Mouse (Mus musculus) neural tube, embryonic 10.5 days (tissue): ENCODE results near the gene Idi2.
"Not testable (repeated sequence)": the region's sequence is repeated elsewhere in the genome, so short reads cannot be mapped to it uniquely, and the experiment has no call there.

Source experiments
- DNase-seq: peaks from one replicate; pipeline ENCODE4 v3.0.0-alpha.2; 2017; ENCODE audit warnings: low spot score; ENCODE audit errors: extremely low spot score

The Idi2 gene

DNA sequence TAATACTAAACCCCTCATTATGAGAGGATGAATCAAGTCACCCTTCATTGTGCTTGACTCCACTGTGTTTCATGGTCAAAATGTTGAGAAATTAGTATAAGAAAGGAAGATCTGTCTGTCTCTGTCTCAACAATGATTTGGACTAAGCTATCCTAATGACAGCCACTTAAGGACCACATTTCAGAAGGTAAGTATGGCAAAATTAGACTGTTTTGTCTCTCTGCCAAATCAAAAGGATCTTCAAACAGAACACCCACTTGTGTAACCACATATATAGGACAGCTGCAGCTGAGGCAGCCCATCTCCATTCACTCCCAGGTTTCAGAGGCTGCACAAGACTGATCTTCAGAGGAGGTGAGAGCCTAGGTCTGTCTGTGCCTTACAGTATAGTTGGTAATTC, at the start of gene Idi2:
TSS of gene Idi2 (plus strand) at position 301 of the 400 bp plus-strand sequence.
- DNase-seq = not testable (repeated sequence)

DNA sequence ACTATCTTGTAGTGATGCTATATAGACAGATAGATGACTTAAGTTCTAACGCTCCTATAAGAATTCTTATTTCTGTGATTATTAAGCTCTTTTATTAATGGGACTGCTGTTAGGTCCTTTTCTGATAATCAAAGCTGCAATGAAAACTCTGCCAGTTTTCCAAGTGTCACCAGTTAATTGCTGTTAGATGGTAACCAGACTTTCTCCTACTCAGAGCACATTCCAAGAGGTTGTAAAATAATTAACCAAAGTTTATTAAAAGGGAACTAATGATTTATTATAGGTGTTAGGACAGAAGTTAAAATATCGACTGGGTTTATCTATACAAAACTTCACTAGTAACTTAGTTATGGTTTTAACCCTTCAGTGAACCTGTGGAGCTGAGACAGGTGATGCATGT, 46.7 kb upstream of the Idi2 start:
- DNase-seq = not testable (repeated sequence)

DNA sequence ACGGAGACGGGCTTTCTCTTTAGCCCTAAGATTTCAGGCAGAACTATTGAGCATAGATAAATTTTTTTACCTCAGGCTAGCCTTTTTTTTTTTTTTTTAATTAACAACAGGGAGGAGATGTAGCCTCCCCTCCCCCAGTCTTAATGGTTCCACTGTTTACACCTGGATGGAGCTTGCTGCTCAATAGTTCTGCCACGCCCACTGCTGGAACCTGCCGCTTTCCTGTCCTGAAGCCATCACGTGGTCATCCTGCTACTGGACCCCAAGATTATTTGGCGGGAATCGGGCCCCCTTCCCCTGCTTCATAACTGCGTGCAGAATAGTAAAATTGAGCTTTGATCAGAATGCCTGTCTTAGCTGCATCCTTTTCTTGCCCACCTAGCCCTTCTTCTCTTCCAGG, 38.8 kb upstream of the Idi2 start:
- DNase-seq = not testable (repeated sequence)

DNA sequence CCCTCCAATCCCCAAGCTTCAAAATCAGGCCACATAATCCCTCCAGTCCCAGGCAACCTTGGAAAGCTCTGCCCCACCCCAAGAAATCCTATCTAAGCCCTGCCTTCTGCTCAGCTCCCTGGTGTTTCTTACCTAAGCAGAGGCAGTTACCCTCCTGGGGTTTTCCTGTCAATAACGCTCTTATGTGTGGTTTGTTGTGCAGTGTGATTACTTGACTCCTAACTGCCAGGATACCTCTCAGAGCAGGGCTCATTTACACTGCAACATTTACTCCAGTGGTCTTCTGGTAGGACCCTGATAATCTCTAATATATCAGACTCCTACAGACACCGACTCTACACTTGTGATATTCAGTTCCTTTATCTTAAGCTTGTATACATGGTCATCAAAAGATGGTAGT, 19.2 kb upstream of the Idi2 start:
- no peak for DNase-seq

DNA sequence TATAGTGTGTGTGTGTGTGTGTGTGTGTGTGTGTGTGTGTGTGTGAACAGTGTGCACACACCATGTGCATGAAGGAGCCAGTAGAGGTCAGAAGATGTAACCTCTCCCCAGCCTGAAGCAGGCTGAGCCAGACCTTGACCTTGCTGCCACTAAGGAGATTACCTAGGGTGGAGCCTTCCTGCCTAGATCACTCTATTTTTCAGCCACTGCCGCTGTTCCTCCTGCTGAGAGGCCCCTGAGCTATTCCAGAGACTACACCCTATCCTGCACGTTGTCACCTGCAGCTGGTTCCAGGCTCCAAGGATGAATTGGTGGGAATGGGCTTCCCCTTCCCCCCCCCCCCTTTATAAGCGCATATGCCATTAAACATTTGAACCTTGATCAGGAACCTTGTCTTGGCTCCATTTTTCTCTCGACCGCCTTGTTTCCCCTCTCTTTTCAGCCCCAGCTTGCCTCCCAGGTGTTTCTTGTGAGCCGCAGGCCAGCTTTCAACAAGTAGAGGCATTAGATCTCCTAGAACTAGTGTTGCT, 15.0 kb upstream of the Idi2 start:
- DNase-seq = not testable (repeated sequence)

DNA sequence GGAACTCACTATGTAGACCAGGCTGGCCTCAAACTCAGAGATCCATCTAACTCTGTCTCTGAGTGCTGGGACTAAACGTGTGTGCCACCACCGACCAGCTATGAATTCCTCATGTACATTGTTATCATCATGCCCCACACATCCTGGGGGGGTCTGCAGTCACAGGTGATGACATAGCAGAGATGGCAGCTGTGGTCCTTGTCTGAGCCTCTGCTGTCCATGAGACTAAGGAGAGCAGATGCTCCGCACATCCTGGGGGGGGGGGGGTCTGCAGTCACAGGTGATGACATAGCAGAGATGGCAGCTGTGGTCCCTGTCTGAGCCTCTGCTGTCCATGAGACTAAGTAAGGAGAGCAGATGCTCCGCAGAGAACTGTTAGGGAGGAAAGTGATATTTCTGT, 11.6 kb upstream of the Idi2 start:
- not testable (repeated sequence) for DNase-seq

DNA sequence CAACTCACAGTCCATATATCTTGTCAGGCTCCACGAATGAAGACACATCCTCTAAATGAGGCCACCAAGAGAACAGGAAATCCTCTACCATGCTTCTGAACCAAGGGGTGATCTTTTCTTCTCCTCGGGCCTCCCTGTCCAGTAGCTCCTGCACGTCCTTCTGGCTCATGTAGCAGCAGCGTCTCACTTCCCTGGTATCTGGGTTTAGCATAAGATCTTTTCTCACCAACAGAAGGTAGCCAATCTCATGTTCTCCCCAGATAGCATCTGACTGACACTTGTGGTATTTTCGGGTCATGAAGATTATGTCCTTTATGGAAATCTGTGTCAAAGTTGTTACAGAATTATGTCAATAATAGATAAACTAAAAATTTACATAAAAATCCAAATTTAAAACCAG, 11.0 kb upstream of the Idi2 start:
- DNase-seq = not testable (repeated sequence)

DNA sequence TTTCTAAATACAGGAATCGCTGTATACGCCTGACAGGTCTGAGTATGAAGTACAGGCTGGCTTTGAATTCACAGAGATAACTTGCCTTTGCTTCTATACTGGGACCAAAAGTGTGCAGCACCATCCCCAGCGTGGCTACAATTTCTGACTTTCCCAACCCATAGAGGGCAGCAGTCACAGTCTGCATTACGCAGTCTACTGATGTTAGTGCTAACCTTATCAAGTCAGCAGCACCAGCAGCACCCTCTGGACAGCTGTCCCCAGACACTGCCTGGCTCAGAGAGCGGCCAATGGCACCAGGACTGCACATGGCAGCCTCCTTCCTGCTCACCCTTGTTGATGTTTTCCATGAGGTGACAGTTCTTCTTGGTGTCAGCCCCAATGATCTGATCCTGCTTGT, 8.8 kb upstream of the Idi2 start:
- not testable (repeated sequence) for DNase-seq

DNA sequence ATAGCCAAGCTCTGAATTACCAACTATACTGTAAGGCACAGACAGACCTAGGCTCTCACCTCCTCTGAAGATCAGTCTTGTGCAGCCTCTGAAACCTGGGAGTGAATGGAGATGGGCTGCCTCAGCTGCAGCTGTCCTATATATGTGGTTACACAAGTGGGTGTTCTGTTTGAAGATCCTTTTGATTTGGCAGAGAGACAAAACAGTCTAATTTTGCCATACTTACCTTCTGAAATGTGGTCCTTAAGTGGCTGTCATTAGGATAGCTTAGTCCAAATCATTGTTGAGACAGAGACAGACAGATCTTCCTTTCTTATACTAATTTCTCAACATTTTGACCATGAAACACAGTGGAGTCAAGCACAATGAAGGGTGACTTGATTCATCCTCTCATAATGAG, 4.5 kb upstream of the Idi2 start, which contains the start of gene Gm9745:
TSS of gene Gm9745 (minus strand) at position 101 of the 400 bp plus-strand sequence.
- DNase-seq = not testable (repeated sequence)

DNA sequence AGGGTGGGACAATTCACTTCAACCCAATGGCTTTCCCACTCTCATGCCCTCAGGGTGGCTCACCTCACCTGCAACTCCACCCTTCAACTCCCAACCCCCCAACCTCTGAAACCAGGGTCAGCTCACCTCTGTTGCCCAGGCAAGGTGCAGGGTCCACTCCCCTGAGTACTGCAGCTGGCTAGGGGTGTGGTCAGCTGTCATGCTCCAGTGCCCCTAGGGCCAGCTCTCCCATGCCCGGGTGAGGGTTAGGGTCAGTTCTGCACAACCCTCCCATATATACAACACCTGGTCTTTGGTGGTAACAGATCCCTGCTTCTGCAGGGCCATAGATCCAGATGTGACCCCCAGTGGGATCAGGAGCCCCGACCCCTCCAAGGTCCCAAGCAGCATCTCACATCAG, 2.5 kb downstream of the Idi2 start:
- not testable (repeated sequence) for DNase-seq

DNA sequence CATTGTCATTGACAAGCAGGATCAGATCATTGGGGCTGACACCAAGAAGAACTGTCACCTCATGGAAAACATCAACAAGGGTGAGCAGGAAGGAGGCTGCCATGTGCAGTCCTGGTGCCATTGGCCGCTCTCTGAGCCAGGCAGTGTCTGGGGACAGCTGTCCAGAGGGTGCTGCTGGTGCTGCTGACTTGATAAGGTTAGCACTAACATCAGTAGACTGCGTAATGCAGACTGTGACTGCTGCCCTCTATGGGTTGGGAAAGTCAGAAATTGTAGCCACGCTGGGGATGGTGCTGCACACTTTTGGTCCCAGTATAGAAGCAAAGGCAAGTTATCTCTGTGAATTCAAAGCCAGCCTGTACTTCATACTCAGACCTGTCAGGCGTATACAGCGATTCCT, 4.2 kb downstream of the Idi2 start:
- not testable (repeated sequence) for DNase-seq

DNA sequence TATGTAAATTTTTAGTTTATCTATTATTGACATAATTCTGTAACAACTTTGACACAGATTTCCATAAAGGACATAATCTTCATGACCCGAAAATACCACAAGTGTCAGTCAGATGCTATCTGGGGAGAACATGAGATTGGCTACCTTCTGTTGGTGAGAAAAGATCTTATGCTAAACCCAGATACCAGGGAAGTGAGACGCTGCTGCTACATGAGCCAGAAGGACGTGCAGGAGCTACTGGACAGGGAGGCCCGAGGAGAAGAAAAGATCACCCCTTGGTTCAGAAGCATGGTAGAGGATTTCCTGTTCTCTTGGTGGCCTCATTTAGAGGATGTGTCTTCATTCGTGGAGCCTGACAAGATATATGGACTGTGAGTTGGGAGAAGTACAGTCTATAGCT, 6.4 kb downstream of the Idi2 start:
- not testable (repeated sequence) for DNase-seq

DNA sequence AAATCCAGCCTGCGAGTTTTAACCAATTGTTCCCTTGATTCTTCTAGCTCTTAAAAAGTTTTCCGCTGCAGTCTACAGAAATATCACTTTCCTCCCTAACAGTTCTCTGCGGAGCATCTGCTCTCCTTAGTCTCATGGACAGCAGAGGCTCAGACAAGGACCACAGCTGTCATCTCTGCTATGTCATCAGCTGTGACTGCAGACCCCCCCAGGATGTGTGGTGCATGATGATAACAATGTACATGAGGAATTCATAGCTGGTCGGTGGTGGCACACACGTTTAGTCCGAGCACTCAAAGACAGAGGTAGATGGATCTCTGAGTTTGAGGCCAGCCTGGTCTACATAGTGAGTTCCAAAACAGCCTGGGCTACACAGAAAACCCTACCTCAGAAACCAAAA, 6.9 kb downstream of the Idi2 start:
- not testable (repeated sequence) for DNase-seq

DNA sequence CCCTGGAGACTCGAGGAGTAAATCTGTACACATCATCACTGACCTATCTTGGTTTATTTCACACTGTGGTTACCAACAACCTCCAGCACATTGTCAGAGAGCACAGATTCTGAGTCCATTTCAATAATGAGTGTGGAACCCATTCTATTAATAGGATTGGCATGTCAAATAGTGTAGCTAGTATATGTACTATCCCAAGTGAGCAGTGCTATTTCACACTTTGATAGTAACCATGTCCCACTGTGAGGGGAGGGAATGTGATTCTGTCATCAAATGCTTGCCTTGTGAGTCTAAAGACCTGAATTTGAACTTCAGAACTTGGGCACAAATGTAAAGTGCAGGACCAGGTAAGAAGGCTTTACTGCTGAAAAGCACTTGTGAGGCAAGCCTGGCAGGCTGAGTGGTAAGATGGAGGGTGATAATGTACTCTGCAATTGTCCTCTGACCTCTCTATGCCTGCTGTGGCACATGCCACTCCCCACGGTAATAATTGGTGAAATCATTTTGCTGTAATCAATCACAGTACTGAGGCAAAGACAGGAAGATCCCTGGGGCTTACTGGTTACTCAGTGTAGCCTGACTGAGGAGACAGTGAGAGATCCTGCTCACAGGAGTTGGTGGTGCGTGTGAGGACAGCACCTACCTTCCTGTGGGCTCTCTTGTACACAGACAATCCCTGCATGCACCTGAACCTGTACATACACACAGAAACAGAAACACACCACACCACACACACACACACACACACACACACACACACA, 8.6 kb downstream of the Idi2 start:
- DNase-seq = not testable (repeated sequence)

DNA sequence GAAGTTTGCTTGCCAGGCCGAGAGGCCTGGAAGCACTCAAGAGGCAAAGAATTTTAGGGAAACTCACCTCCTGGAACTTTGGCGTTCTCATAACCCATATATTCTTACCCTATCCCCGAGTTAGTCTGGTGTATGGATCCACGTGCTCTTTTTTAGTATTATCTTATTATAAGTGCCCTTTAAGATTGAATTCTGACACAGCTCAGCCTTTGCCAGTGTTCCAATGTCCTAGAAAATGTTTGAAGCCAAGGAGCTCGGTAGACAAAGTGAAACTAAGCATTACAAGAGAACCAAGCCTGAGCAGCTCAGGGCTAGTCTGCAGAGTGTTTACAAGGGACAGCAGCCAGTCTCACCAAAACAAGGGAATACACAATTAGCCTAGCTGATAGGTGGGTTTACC, 9.6 kb downstream of the Idi2 start:
- DNase-seq = not testable (repeated sequence)

DNA sequence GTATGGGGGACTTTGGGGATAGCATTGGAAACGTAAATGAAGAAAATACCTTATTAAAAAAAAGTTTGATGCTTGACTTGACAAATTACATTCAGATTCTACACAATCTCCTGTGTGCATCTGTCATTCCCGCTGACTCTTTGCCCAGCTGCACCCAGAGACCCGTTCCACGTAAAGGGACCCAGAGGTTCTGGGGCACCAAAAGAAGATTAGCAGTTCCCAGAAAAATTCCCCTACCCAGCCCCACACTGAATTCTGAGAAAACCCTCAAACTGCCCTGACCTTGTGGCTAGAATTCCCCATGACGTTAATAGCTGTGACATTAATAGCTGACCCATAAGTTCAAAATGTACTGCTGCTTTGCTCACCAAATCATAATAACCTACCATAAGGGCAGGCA, 12.6 kb downstream of the Idi2 start:
- no peak for DNase-seq

DNA sequence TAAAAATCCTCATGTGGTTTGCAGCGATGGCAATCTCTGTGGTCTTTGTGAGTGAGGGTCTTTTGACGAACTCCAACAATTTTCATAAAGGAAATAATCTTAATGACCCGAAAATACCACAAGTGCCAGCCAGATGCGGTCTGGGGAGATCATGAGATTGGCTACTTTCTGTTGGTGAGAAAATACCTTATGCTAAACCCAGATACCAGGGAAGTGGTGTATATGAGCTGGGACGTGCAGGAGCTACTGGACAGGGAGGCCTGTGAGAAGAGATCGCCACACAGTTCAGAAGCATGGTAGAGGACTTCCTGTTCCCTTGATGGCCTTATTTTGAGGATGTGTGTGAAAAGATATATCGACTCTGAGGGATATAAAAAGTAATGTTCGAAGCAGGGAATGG, 15.1 kb downstream of the Idi2 start:
- DNase-seq = no peak

DNA sequence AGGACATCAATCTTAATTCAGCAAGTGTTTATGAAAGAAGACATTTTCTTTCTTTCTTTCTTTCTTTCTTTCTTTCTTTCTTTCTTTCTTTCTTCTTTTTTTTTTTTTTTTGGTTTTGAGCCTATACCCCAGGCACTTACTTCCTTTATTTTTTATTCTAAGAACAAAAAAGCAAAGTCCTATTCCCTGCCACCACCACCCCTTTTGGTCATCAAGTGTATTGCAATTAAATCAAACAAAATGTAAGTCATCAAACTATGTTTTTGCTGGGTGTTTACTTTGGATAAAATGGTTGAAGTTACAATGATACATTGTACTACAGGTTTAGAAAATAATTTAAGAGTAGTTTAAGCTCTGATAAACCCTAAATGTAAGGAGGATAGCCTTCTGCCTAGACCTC, 19.7 kb downstream of the Idi2 start:
- DNase-seq = no peak

DNA sequence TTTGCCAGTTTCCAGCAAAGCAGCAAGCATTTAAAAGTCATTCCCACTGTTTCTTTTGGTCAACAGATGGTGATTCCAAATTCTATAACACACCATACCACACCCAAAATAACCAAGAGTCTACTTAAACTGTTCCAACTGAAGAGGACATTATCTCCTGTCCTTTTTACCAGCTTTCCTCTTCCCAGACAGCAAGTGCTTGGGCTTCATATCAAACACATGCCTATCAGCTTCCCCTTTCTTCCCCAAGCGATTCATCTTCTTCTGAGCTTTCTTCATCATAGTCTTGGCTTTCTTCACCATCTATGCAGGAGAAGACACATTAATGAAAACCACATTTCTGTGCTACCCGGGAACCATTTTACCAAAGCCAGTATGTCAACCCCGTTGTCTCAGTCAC, 20.3 kb downstream of the Idi2 start:
- no peak for DNase-seq

DNA sequence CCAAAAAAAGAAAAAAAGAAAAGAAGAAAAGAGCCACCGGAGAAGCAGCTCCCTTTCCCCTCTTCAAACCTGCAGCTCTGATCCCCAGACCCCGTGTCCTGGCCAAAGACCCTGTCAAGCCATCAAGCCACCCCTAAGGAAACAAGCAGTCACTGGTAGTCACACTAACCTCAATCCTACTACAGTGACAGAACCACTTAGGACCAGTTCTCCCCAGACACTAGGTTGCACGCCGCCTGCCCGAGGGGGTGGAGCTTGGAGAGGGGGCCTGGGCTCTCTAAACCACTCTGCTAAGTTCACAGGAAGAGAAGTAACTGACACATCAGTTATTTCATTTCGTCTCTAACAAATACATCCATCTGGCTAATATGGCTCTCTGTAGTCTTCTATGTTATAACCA, 39.6 kb downstream of the Idi2 start:
- no peak for DNase-seq

DNA sequence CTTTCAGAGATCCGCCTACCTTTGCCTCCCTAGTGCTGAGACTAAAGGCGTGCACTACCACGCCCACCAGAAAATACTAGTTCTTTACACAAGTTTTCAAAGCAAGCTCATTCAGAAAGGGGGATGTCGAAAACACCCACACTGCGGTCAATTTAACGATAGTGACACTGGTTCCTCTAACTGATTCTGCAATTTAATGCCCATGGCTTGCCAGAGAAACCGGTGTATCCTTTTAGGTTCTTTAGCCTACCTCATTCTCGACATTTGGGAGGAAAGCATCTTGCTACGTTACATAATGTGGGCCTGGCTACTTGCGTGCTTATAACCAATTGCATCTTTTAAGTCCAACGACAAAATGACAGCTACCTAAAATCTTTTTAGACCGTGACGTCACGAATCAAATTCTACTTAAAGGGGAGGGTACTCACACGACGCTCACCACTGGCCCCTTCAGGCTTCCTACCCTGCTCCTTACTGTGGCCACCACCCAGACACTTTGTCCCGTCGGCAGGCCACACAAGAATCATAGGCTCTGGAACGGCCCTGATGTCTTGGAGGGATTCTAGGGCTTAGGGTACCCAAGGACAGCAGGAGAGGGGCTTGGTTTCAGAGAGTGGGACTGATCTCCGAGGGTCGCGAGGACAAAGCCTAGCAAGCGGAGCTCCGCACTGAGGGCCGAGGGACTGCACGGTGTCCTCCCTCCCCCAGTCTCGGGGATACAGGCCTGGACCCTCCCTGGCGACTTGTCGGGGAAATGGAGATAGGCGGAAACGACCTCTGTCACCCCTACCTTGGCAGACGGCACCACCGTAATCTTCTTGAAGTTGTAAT, 42.7 kb downstream of the Idi2 start:
- DNase-seq = no peak
